Mouse (Mus musculus): ENCODE measurements around the gene Crygn. TPM values are rescaled to one million over a fixed set of nuclear protein-coding genes. Genes with fewer than 3 reads are reported as not detected.
A peak's percentile ranks its signal among the peaks of the same experiment; 100 is the strongest.

Gene Crygn
- total RNA-seq, 2 experiments from 2014 or later = not detected

GRCm38 (mm10) chr5:24750321-24751304 is 7.2 kb downstream of the Crygn start:
- ATAC-seq (replicated peaks; ENCODE audit: poor library complexity, severe bottlenecking) = peak; percentile 76

DNA sequence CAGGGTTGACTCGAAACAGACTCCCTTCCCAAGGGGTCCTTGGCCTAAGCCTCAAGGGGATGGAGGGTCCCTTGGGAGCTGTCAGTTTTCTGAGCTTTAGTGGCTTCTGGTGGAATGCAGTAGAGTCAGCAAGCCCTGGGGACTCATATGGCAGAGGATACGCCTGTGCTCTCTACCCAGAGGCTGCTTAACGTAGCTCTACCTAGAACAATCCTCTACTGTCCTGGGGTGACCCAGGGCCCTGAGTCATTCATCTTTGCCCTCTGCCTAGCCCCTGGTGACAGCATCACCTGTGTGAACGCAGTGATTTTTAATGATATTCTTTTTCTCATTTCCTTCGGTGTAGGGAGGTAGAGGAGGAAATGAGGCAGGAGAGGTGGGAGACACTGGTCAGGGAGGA is 8.1 kb downstream of the Crygn start:
- no peak for ATAC-seq (replicated peaks; ENCODE audit: poor library complexity, severe bottlenecking)

DNA sequence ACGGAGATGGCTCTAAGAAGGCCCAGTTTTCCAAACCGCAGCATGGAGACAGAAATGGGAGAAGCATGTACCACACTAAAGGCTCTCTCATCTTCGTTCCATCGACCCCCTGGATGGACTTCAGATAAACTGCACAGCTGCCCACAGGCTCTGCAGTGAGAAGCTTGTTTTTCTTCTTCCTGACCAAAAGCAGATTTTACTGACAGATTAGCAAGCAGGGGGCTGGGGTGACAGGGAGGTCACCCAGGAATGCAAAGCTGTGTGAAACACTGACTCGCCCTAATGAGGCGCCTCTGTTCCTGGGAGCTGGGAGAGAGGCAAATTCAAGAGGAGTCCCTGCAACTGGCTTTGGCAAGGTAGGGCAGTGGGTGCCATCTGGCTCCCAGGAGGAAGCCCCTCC is 10.3 kb downstream of the Crygn start:
- no peak for ATAC-seq (replicated peaks; ENCODE audit: poor library complexity, severe bottlenecking)

DNA sequence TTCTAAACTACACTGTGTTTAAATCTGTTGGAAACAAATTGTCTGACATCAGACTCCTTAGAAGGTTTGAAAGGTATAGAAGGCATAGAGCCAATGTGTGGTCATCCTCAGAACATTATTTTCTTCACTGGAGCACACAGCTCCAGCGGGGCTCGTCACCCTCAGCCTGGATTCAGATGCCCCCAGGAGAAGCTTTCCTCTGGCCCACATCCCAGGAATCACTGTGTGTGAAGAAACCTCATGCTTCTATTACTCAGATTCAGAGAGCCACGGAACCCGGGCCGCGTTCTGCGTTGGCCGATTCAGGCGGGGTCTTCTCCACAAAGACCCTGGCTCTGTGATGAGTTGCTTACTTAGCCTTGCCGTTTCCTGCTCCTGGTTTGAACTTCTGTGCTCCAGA is 13.9 kb downstream of the Crygn start:
- no peak for ATAC-seq (replicated peaks; ENCODE audit: poor library complexity, severe bottlenecking)

DNA sequence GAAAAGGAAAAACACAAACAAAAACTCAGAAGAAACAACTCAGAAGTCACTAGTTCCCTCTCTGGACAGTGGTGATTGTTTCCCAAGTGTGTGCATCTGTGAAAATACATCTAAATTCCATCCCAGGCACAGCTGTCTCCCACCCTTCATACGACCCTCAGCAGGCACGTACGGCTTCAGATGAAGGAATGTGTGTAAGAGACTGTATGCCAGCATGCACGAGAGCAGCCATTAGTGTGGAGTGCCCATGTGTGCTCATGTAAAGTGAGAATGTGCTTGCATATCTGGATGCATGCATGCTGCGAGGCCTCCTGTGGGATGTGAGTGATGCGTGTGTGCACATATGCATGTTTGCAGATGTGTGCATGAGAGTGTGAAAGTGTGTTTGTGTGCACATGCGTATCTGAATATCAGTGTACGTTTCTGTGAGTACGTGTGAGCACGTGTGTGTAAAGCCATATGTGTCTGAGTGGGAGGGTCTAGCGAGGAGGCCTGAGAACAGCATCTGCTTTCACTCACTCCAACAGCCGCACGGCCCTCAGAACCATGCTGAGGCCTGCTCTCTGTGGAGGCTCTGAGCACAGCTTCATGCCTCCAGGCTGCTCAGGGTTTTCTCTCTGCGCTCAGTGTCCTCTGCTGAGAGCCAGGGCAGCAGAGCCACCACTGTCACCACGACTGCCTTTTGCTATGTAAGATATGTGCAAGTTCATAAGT is 16.5 kb downstream of the Crygn start:
- no peak for ATAC-seq (replicated peaks; ENCODE audit: poor library complexity, severe bottlenecking)

DNA sequence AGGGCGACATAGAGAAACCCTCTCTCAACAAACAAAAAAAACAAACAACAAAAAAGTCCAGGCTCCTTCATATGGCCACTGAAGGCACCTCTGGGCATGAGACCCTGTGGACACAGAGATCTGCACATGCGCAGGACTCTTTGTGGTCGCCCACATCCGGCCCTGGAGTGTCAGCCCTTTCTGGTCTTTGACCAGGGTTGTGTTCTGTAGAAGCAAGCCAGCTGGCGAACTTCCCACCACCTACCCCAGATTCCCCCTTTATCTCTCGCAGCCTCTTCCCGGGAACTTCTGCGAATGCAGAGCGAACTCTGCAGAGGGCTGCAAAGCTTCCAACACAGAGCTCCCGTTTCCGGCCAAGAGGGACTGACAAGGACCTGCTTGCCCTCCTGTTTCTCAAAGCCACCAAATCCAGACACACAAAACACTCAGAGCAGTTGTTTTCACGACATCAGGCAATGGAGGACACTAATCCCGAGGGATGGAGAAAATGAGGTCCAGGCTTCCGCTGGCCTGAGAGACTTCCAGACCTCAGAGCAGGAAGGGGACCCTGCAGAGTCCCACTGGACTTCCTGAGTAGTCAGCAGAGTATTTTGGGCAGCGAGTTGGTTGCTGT is 18.6 kb downstream of the Crygn start:
- ATAC-seq (replicated peaks; ENCODE audit: poor library complexity, severe bottlenecking) = peak; percentile 95

GRCm38 (mm10) chr5:24738517-24738916 is 19.3 kb downstream of the Crygn start:
- no peak for ATAC-seq (replicated peaks; ENCODE audit: poor library complexity, severe bottlenecking)

DNA sequence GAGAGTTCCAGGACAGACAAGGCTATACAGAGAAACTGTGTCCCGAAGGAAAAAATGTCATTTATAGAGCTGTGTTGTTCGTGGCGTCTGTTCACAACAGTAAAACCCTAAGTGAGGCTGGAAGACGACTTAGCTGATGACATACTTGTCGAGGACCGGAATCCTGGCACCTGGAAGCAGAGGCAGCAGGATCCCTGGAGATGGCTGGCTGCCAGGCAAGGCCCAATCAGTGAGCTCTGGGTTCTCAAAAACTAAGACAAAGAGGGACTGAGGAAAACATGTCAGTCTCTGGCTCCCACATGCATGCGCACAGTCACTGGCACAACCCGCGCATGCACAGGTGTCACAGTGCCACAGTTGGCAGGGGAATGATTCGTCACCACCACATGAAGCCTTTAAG is 20.2 kb downstream of the Crygn start:
- no peak for ATAC-seq (replicated peaks; ENCODE audit: poor library complexity, severe bottlenecking)

GRCm38 (mm10) chr5:24733771-24734426 is 23.9 kb downstream of the Crygn start:
- ATAC-seq (replicated peaks; ENCODE audit: poor library complexity, severe bottlenecking) = no peak

DNA sequence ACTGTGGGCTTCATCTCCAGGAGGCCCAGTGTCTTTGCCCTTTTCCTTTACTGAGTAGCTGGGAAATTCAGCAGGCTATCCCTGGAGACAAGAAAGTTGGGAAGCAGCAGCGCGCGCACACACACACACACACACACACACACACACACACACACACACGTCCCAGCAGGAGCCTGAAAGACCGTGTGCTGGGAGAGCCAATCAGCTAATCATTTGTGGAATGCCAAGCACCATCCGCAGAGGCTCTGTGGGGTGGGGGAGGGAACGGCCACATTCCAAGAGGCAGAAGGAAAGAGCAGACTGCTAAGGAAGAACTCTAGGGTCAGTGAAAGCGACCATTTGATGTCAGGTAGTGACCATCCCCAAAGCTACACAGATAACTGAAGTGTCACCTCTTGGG is 24.7 kb downstream of the Crygn start:
- no peak for ATAC-seq (replicated peaks; ENCODE audit: poor library complexity, severe bottlenecking)

DNA sequence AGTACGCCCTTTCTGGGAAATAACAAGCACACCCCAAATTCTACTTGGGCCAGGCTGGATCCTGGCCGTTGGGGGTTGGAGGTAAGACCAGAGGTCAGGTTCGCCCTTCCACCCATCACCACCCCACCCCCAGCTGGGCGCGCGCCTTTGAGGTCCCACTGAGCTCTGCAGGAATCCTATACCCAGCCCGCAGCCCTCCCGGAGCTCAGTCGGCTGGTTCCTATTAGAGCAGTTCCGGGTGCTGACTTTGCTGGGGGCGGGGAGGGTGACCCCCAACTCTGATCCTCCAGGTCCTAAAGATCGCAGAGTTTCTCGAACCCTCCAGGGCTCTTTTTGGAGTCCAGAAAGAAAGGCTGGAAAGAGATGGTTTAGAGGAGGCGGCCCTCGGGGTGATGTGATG is 26.8 kb downstream of the Crygn start:
- no peak for ATAC-seq (replicated peaks; ENCODE audit: poor library complexity, severe bottlenecking)

- 0 out of 2 replicates have a peak, but pooled peaks have one; percentile 16 for ATAC-seq (replicated peaks; ENCODE audit: poor library complexity, severe bottlenecking)
Measured at GRCm38 (mm10) chr5:24730488-24730871, 27.3 kb downstream of the Crygn start, which contains the start of gene Wdr86. TSS of gene Wdr86 (minus strand) at chr5:24730727.

GRCm38 (mm10) chr5:24729797-24730487 is 27.9 kb downstream of the Crygn start:
- ATAC-seq (replicated peaks; ENCODE audit: poor library complexity, severe bottlenecking) = peak; percentile 59

DNA sequence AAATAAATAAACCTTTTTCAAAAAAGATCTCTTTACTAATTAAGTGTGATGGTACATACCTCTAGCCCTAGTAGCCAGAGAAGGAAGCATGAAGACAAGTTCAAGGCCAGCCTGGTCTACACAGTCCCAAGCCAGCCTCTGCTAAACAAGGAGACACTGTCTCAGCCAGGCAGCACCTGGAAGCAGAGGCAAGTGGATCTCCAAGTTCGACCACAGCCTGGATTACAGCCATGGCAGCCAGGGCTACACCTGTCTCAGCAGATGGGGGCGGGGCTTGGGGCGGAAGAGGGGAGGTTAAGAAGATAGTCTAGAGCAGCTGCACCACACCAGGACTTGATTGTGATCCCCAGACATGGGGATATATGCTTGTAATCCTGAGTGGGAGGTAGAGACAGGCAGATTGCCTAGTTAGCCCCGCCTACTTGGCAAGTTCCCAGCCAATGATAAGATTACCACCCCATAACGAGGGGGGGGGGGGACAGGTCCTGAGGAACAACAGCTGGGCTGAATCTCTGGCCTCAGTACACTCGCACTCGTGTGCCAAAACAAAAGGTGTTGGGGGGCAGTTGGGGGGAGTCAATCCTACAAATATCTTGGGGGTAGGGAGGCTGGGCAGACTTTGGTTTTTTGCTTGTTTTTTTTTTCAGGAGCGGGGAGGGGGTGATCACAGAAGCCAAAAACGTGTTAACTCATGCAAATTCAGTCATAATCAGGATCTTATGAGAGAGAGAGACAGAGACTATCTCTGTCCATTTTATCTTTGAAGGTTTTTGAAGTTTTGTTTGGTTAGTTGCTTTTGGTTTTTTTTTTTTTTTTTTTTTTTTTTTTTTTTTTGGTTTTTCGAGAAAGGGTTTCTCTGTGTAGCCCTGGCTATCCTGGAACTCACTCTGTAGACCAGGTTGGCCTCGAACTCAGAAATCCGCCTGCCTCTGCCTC is 30.6 kb downstream of the Crygn start:
- no peak for ATAC-seq (replicated peaks; ENCODE audit: poor library complexity, severe bottlenecking)

GRCm38 (mm10) chr5:24725897-24726296 is 31.9 kb downstream of the Crygn start:
- no peak for ATAC-seq (replicated peaks; ENCODE audit: poor library complexity, severe bottlenecking)

DNA sequence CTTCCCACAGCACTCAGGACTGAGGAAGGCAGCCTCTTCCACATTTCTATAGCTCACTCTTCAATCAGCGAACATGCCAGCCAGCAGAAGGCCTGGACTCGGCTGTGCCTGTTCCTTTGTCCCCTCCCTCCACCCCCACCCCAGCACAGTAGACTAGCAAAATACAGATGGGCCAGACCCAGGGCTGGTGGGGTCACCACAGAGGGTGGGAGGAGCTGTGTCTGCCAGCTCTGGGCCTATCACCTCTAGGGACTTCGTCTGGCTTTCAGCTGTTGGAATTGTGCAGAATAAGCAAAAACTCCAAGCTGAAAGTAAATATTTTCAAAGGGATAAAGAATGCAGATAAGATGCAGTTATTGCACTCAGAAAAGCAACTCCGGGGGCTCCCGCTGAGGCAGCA is 33.0 kb downstream of the Crygn start:
- no peak for ATAC-seq (replicated peaks; ENCODE audit: poor library complexity, severe bottlenecking)

DNA sequence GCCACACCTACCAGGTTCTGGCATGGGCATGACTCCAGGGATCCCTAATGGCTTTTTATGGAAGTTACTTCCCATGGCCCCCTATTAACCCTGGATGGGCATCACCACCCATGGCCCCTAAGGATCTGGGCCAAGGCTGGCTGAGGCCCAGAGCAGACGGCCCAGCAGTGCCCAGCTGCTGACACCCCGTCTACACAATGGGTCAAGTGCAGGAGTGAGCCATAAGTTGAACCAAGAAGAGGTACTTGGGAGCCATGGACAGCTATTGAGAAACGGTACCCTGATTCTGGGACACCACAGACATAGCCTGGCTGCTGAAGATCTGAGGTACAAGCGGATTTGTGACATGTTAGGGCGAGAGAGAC is 33.6 kb downstream of the Crygn start:
- no peak for ATAC-seq (replicated peaks; ENCODE audit: poor library complexity, severe bottlenecking)

- ATAC-seq (replicated peaks; ENCODE audit: poor library complexity, severe bottlenecking) = no peak
Measured at GRCm38 (mm10) chr5:24723527-24724269, 34.1 kb downstream of the Crygn start.

Data from granulocyte monocyte progenitor cell, adult 5-6 weeks (primary cell).